Mouse (Mus musculus): Measurements from ENCODE around the gene Fam222a. TPM values are rescaled to one million over a fixed set of nuclear protein-coding genes. Genes with fewer than 3 reads are reported as not detected.

The Fam222a gene
- polyA plus RNA-seq, 2 experiments: 0.56 to 0.71 TPM

GRCm38 (mm10) chr5:114657426-114657825 lies 89.6 kb downstream of the Fam222a start:
- Histone ChIP-seq H3K27ac (no peak overlapping the region), H3K4me1 (replicated peaks; ENCODE audit: control insufficient read depth in 2 of 2, insufficient read depth in 2 of 2, low read length in 1 of 2) (no peaks in the 10 kb centered on the region), H3K9ac (replicated peaks) (no peak overlapping the region), H3K36me3 (replicated peaks; ENCODE audit: control insufficient read depth, insufficient read depth, low read depth) (no peaks in the 10 kb centered on the region), H3K4me3 (ENCODE audit: insufficient read depth in 1 of 2, low read depth in 2 of 2, low read length in 2 of 2) (no peak overlapping the region), H3K4me2 (ENCODE audit: low read depth) (peak overlapping the region; percentile 44; the same call in 1 of the 2 replicates), H3K27me3 (ENCODE audit: control insufficient read depth, insufficient read depth, low read length) (peaks cover 29% of the 10 kb centered on the region), H3K9me3 (ENCODE audit: control insufficient read depth, low read length) (no peaks in the 10 kb centered on the region)
- TF ChIP-seq EP300 (IDR thresholded peaks at IDR 0.05; ENCODE audit: low read depth): no peak
- DNase-seq (ENCODE audit: low read depth in 3 of 3, low spot score in 3 of 3) (no peak), ATAC-seq (ENCODE audit: insufficient read depth) (no peak)
- WGBS (ENCODE audit: insufficient replicate concordance): 43% methylated on average over 10 of the region's 10 CpGs

GRCm38 (mm10) chr5:114658255-114658654 lies 90.4 kb downstream of the Fam222a start, which contains the start of gene Trpv4:
Gene Trpv4, minus strand, starts transcription at chr5:114658421.
- Histone ChIP-seq H3K4me3 (ENCODE audit: insufficient read depth in 1 of 2, low read depth in 2 of 2, low read length in 2 of 2) (peak within 1 kb of the TSS; percentile 24 to 25; a peak in 3 of 4 replicates), H3K4me1 (replicated peaks; ENCODE audit: control insufficient read depth in 2 of 2, insufficient read depth in 2 of 2, low read length in 1 of 2) (no peaks in the 10 kb centered on the region), H3K9ac (replicated peaks) (no peak within 1 kb of the TSS), H3K9me3 (ENCODE audit: control insufficient read depth, low read length) (no peaks in the 10 kb centered on the region), H3K4me2 (ENCODE audit: low read depth) (peak within 1 kb of the TSS; percentile 44), H3K27me3 (ENCODE audit: control insufficient read depth, insufficient read depth, low read length) (peaks cover 29% of the 10 kb centered on the region), H3K36me3 (replicated peaks; ENCODE audit: control insufficient read depth, insufficient read depth, low read depth) (no peaks in the 10 kb centered on the region), H3K27ac (no peak within 1 kb of the TSS)
- WGBS (ENCODE audit: insufficient replicate concordance): under 1% methylated on average over 38 of the region's 47 CpGs
- DNase-seq (ENCODE audit: low read depth in 3 of 3, low spot score in 3 of 3) (no peak), ATAC-seq (ENCODE audit: insufficient read depth) (no peak)
- no peak for TF ChIP-seq EP300 (IDR thresholded peaks at IDR 0.05; ENCODE audit: low read depth)
- TF ChIP-seq CTCF (IDR thresholded peaks at IDR 0.05; ENCODE audit: low read depth): no peak

- Histone ChIP-seq H3K4me1 (replicated peaks; ENCODE audit: control insufficient read depth in 2 of 2, insufficient read depth in 2 of 2, low read length in 1 of 2) (no peaks in the 10 kb centered on the region), H3K4me3 (ENCODE audit: insufficient read depth in 1 of 2, low read depth in 2 of 2, low read length in 2 of 2) (no peak overlapping the region), H3K36me3 (replicated peaks; ENCODE audit: control insufficient read depth, insufficient read depth, low read depth) (no peaks in the 10 kb centered on the region), H3K27ac (no peak overlapping the region), H3K9me3 (ENCODE audit: control insufficient read depth, low read length) (no peaks in the 10 kb centered on the region), H3K4me2 (ENCODE audit: low read depth) (no peak overlapping the region), H3K27me3 (ENCODE audit: control insufficient read depth, insufficient read depth, low read length) (peaks cover 29% of the 10 kb centered on the region), H3K9ac (replicated peaks) (no peak overlapping the region)
- ATAC-seq (ENCODE audit: insufficient read depth) (no peak), DNase-seq (ENCODE audit: low read depth in 3 of 3, low spot score in 3 of 3) (no peak)
- TF ChIP-seq CTCF (IDR thresholded peaks at IDR 0.05; ENCODE audit: low read depth): no peak
- TF ChIP-seq EP300 (IDR thresholded peaks at IDR 0.05; ENCODE audit: low read depth): no peak
- 18% methylated on average over 6 of the region's 6 CpGs for WGBS (ENCODE audit: insufficient replicate concordance)
Measured at GRCm38 (mm10) chr5:114661029-114661428, 93.2 kb downstream of the Fam222a start.

Other genes starting within 250 kb of the Fam222a start
- 12.3 and 13.0 TPM in 2 replicates for gene Kctd10, start 187.5 kb upstream of the Fam222a start, polyA plus RNA-seq (2012; rRNA removed)
- 16.6 and 18.8 TPM in 2 replicates for gene Kctd10, start 187.5 kb upstream of the Fam222a start, polyA plus RNA-seq (2014; fragmentation: Nextera tagmentation; extraction: Ambion mirVana)
- gene Ube3b, start 187.4 kb upstream of the Fam222a start, polyA plus RNA-seq (2012; rRNA removed): 12.9 and 13.9 TPM in 2 replicates
- 14.6 and 18.2 TPM in 2 replicates for gene Ube3b, start 187.4 kb upstream of the Fam222a start, polyA plus RNA-seq (2014; fragmentation: Nextera tagmentation; extraction: Ambion mirVana)
- 7.1 and 7.2 TPM in 2 replicates for gene Mmab, start 124.0 kb upstream of the Fam222a start, polyA plus RNA-seq (2012; rRNA removed)
- 9.1 and 9.5 TPM in 2 replicates for gene Mmab, start 124.0 kb upstream of the Fam222a start, polyA plus RNA-seq (2014; fragmentation: Nextera tagmentation; extraction: Ambion mirVana)
- 20.2 and 21.6 TPM in 2 replicates for gene Mvk, start 123.7 kb upstream of the Fam222a start, polyA plus RNA-seq (2012; rRNA removed)
- 30.9 and 32.6 TPM in 2 replicates for gene Mvk, start 123.7 kb upstream of the Fam222a start, polyA plus RNA-seq (2014; fragmentation: Nextera tagmentation; extraction: Ambion mirVana)
- gene Trpv4, start 90.4 kb downstream of the Fam222a start, polyA plus RNA-seq (2012; rRNA removed): 0.16 and 0.22 TPM in 2 replicates
- 0.14 and 0.15 TPM in 2 replicates for gene Trpv4, start 90.4 kb downstream of the Fam222a start, polyA plus RNA-seq (2014; fragmentation: Nextera tagmentation; extraction: Ambion mirVana)
- 18.4 and 18.5 TPM in 2 replicates for gene Gltp, start 123.0 kb downstream of the Fam222a start, polyA plus RNA-seq (2012; rRNA removed)
- 25.4 and 33.0 TPM in 2 replicates for gene Gltp, start 123.0 kb downstream of the Fam222a start, polyA plus RNA-seq (2014; fragmentation: Nextera tagmentation; extraction: Ambion mirVana)
- 5.6 and 7.8 TPM in 2 replicates for gene Tchp, start 139.7 kb downstream of the Fam222a start, polyA plus RNA-seq (2012; rRNA removed)
- 1.9 and 2.2 TPM in 2 replicates for gene Tchp, start 139.7 kb downstream of the Fam222a start, polyA plus RNA-seq (2014; fragmentation: Nextera tagmentation; extraction: Ambion mirVana)
- 29.9 and 38.6 TPM in 2 replicates for gene Ankrd13a, start 206.7 kb downstream of the Fam222a start, polyA plus RNA-seq (2012; rRNA removed)
- gene Ankrd13a, start 206.7 kb downstream of the Fam222a start, polyA plus RNA-seq (2014; fragmentation: Nextera tagmentation; extraction: Ambion mirVana): 46.6 and 59.1 TPM in 2 replicates
- gene Git2, start 207.5 kb downstream of the Fam222a start, polyA plus RNA-seq (2012; rRNA removed): 12.7 and 13.7 TPM in 2 replicates
- 12.1 and 12.7 TPM in 2 replicates for gene Git2, start 207.5 kb downstream of the Fam222a start, polyA plus RNA-seq (2014; fragmentation: Nextera tagmentation; extraction: Ambion mirVana)